Mouse (Mus musculus) duodenum, adult 2 months (tissue): ENCODE data around the gene Abca5. TPM values are rescaled to one million over a fixed set of nuclear protein-coding genes. Genes with fewer than 3 reads are reported as not detected.

Experiments used
- polyA plus RNA-seq: library from polyadenylated mRNA; depleted of rRNA; stranded (reverse); fragments of >200 nt; gene quantifications from 2 replicates; pipeline ENCODE4 v1.2.3, GENCODE M21; 2012; ENCODE audit warnings: low replicate concordance; rRNA removed

Abca5 gene
- 0.06 and 0.16 TPM in 2 replicates for polyA plus RNA-seq

DNA sequence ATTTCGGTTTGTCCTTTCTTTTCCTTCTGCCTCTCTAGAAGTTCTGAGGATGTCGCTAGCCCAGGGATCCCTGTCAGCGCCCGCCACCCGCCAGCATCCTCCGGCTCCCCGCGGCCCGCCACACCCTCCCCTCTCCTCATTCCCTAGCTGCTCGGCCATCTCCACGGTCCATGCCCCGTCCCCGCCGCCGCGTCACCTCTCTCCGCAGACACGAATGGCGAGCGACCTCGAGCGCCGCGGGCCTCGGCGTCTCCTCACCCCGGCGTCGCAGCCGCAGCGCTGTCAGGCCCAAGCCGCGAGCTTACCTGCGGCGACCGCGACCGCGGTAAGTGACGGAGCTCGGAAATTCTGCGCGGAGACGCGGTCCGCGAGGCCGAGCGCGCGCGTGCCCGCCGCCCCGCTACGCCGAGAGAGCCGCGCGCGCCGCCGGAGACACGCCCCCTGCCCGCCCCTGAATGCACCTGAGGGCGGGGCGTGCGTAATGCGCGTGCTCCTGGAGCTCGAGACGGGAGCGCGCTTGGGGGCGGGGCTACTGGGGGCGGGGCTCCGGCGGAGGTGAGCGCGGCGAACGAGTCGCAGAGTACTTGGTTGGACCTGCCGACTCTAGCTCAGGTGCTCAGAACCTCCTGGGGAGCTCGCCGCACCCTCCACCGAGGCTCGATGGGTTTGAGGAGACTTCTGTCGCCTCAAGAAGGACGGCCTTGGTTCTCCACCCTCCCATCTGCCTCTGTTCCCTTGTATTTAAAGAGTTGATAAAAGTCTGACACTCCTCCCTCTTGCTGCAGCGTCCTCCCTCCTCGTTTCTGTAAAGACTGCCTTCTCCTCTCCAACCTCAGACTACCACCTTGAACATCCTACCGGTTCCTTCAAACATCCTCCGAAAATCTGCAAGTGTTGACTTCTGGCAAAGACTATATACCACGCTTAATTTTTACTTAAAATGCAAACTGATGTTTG is at the start of gene Abca5:
Abca5 (minus strand) TSS at position 428 of the 957 bp plus-strand sequence.

DNA sequence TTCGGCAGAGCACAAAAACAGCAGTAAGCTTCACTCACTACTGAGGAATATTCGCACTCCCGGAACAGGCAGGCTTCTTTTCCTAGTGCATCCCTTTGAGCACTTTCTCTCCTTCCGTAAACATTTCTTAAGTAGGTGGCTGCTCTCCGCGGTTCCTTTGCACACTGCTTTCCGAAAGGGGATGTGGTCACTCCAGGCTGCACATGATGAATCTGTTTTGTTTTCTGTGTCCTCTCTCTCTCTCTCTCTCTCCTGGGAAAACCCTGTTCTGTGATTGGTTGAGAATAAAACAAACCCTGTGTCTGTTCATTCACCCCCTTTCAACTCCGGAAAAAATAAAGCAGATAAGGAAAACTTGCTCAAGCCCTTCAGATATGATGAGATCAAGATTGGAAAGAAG is 86.0 kb downstream of the Abca5 start, which contains the start of gene Abca6:
Abca6 (minus strand) TSS at position 243 of the 400 bp plus-strand sequence.

Other genes with a start within 250 kb of the Abca5 start
- gene Abca8a, start 241.7 kb downstream of the Abca5 start, polyA plus RNA-seq, result 0.47 and 0.92 TPM in 2 replicates
- gene Abca9, start 169.5 kb downstream of the Abca5 start, polyA plus RNA-seq, result 0.06 and 0.09 TPM in 2 replicates
- gene Abca6, start 85.9 kb downstream of the Abca5 start, polyA plus RNA-seq, result 0.04 TPM in 1 of 2 replicates, not detected in the other
- gene Map2k6, start 61.4 kb upstream of the Abca5 start, polyA plus RNA-seq, result 0.43 and 0.75 TPM in 2 replicates